Mouse (Mus musculus): ENCODE measurements around the gene Klhdc3. TPM values are rescaled to one million over a fixed set of nuclear protein-coding genes. Genes with fewer than 3 reads are reported as not detected.
A peak's percentile ranks its signal among the peaks of the same experiment; 100 is the strongest.

Gene Klhdc3
- total RNA-seq, 2 experiments from 2014 or later: 195 to 200 TPM

DNA sequence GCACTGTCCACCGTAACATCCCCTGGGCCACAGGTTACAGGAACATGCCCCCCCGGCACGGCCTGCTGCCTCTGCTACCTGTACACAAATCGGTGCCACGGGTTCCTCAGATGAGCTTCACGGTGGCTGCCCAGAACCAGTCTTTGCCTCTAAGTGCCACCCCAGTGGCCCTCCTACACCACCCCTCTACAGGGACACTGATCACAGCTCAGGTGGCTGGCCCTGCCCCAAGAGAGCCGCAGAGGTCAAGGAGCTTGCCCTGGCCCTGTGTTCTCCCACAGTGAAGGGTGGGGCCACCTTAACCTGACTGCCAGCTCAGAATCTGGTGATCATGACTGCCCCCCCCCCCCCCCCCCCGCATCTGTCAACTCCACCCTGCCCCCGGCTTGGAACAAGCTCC, 2.3 kb downstream of the Klhdc3 start, which contains the start of gene Mea1:
Gene Mea1, plus strand, starts transcription at position 378 of the 400 bp plus-strand sequence.
- H3K27ac ChIP-seq: no peak within 1 kb of the TSS
- no peak for TF ChIP-seq CTCF (IDR thresholded peaks at IDR 0.05)
- intact Hi-C loops (cut with DNase I): no loop called here
- DNase-seq (ENCODE audit: extremely low spot score in 1 of 2, low spot score in 2 of 2): no peak
- H3K4me3 ChIP-seq: peak within 1 kb of the TSS; percentile 96

DNA sequence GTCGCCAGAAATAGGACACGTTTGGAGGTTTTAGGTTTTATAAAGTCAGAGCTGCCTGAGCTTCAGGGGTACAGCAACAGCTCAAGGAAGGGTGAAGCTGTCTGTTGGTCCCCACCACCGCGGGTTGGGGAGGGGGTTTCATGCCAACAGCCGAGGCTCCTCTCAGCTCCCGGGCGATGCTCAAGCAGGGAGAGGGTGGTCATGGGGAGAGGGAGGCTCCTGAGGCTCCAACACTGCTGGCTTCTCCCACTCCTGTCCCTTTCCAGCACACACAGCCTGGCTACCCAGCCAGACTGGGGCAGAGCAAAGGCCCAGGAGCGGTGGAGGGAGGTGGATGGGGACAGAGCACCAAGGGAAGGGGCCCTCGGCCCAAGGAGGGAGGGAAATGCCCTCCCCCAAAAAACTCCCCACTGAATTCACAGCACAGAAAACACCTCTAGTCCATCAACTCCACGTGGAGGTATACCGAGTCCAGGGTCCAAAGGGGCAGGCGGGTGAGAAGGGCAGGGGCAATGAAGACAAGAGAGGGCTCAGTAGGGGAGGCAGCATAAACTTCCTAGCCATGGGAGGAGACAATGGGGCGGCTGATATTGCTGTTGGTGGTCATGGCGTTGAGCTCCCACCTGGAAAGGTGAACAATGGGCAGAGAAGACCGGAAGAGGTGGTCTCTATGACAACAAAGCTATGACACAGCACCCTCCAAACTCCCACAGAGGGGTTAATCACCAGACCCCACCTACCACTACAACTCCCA, 6.0 kb downstream of the Klhdc3 start:
- DNase-seq (ENCODE audit: extremely low spot score in 1 of 2, low spot score in 2 of 2): no peak
- no peak for TF ChIP-seq CTCF (IDR thresholded peaks at IDR 0.05)
- peak overlapping the region; percentile 63 for H3K4me3 ChIP-seq
- intact Hi-C loops (cut with DNase I): loop anchor here (2.0 kb wide), 1 partner anchor 24 kb away; the partner anchor contains the start of gene Cul7
- H3K27ac ChIP-seq: peak overlapping the region; percentile 79

DNA sequence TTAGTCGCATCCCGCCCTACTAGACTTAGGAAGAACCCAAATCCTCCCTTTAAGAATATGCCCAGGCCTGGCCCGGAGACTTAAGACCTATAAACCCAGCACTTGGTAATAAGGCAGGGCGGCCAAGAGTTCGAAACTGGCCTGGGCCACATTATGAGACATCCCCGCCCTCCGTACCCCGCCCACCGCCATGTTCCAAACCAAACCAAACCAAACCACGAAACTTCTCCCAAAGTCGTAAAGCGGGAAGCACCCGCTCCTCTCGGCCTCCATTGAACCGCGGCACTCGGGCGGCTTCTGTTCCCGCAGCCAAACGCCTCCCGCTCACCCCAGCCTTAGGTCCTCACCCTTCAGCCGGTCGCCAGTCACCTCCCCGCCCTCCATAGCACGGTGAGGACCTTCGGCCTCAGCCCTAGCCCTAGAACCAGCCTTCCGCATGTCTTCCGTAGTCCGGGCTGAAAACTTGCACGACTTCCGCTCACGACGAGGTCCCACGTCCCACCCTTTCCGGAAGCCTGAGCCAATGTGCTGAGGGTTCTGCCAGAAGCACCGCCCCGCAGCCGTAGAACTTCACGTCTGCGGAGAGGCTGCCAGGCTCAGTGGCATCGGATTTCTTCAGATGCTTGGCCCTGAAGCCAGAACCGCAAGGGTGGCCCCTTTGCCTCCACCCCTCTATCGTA, 6.7 kb downstream of the Klhdc3 start, which contains the start of gene Rrp36:
Gene Rrp36, minus strand, starts transcription at position 503 of the 680 bp plus-strand sequence.
- Histone ChIP-seq H3K4me3 (peak within 1 kb of the TSS; percentile 63), H3K27ac (peak within 1 kb of the TSS; percentile 79)
- no peak for TF ChIP-seq CTCF (IDR thresholded peaks at IDR 0.05)
- intact Hi-C loops (cut with DNase I): loop anchor here (2.0 kb wide), 1 partner anchor 23 kb away; the partner anchor contains the start of gene Cul7
- peak; percentile 85 to 88 for DNase-seq (ENCODE audit: extremely low spot score in 1 of 2, low spot score in 2 of 2)

DNA sequence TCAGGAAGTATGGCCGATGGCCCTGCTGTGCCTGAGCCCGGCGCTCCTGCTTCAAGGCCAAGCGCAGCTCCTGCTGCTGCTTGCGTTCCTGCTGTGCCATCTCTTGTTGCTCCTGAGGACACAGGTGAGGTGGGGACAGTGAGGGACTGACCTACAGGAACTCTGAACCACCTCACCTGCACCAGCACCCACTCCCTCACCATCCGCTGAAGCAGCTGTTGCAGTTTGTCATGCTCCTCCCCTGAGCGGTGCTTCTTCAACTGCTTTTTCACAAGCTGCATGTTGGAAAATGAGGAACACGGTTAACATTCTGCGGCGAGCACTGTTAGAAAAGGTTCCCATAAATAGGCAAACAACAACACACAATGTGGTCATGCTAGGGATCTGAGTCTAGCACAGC, 10.8 kb downstream of the Klhdc3 start:
- no peak for DNase-seq (ENCODE audit: extremely low spot score in 1 of 2, low spot score in 2 of 2)
- Histone ChIP-seq H3K27ac (no peak overlapping the region), H3K4me3 (no peak overlapping the region)
- no peak for TF ChIP-seq CTCF (IDR thresholded peaks at IDR 0.05)
- intact Hi-C loops (cut with DNase I): no loop called here

DNA sequence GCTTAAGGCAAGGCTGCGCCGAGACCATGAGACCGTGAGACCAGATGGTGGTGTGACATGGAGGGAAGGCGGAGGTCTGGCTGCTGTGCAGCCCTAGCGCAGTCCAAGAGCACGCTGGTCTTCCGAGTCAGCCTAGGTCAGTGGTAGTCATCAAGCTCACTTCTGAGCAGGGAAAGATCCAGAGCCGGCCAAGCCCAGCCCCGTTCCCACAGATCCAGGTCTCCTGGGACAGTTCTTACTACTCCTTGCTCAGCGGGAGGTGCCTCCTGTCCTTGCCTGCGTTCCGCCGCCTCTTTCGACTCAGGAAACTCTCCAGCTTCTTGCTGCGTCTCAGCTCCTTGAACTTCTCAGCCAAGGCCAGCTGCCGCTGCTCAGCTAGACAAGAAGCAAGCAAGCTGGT, 13.0 kb downstream of the Klhdc3 start:
- intact Hi-C loops (cut with DNase I): no loop called here
- no peak for DNase-seq (ENCODE audit: extremely low spot score in 1 of 2, low spot score in 2 of 2)
- no peak overlapping the region for H3K4me3 ChIP-seq
- no peak for TF ChIP-seq CTCF (IDR thresholded peaks at IDR 0.05)
- H3K27ac ChIP-seq: no peak overlapping the region

DNA sequence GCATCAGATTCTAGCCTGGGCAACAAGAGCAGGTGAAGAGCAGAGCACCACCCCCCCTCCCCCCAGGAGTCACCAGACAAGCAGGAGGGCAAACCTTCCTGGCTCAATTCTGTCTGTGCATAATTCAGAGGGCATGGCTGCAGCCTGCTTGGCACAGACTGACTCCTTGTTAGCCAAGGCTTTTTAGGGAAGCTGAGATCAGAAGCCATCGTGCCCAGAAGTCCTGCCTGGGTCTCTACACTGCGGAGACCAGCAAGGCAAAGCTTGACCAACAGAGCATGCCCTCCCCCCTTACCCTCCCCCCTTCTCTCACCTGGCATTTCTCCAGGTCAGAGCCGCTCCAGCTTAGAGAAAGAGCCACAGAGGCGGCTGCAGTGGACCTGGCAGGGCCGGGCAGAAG, 18.0 kb downstream of the Klhdc3 start:
- DNase-seq (ENCODE audit: extremely low spot score in 1 of 2, low spot score in 2 of 2): no peak
- intact Hi-C loops (cut with DNase I): no loop called here
- Histone ChIP-seq H3K27ac (no peak overlapping the region), H3K4me3 (no peak overlapping the region)
- TF ChIP-seq CTCF (IDR thresholded peaks at IDR 0.05): no peak

DNA sequence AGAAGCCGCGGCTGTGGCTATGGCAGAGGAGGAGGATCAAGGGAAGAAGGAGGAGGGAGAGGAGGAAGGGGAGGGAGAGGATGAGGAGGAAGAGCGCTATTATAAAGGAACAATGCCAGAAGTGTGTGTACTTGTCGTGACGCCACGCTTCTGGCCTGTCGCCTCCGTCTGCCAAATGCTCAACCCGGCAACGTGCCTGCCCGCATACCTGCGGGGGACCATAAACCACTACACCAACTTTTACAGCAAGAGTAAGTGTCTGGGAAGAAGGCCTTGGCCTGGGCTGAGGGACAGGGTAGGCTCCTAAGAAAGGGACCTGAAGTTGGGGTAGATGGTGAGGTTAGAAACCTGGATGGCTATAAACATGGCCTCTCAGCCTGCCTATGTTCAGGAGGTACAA, 18.7 kb downstream of the Klhdc3 start:
- no peak for TF ChIP-seq CTCF (IDR thresholded peaks at IDR 0.05)
- no peak overlapping the region for H3K4me3 ChIP-seq
- intact Hi-C loops (cut with DNase I): no loop called here
- DNase-seq (ENCODE audit: extremely low spot score in 1 of 2, low spot score in 2 of 2): no peak
- no peak overlapping the region for H3K27ac ChIP-seq

DNA sequence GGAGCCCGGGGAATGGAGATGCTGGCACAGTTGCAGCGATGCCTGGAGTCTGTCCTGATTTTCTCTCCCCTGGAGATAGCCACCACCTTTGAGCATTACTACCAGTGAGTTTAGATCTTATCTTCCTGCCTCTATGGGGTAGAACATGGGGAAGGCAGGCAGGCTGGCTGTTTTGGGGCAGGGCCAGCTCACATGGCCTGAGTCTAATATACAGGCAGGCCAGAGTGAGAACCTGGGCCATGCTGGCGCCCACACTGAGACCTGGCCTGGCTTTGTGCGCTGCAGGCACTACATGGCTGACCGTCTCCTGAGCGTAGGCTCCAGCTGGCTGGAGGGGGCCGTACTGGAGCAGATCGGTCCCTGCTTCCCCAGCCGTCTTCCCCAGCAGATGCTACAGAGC, 19.4 kb downstream of the Klhdc3 start:
- intact Hi-C loops (cut with DNase I): no loop called here

DNA sequence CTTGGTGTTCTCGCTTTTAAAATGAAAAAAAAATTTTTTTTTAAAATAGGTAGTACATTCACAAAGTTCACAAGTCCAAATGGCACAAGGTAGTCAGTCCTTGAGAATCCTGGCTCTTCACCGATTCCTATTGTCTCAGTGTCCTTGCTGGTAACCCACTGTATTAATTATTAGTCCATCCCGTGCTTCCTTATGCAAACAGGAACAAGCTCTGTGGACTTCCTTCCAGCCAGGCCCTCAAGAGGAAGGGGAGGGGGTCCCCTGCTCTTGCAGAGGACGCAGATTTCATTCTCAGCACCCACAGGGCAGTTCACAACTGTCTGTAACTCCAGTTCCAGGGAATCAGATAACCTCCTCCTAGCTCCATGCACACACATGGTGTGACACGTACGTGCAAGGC, 24.7 kb downstream of the Klhdc3 start:
- no peak for TF ChIP-seq CTCF (IDR thresholded peaks at IDR 0.05)
- intact Hi-C loops (cut with DNase I): no loop called here
- no peak overlapping the region for H3K27ac ChIP-seq
- no peak overlapping the region for H3K4me3 ChIP-seq
- DNase-seq (ENCODE audit: extremely low spot score in 1 of 2, low spot score in 2 of 2): no peak

More for the DNA sequence above, 19.4 kb downstream of the Klhdc3 start:
- no peak for TF ChIP-seq CTCF (IDR thresholded peaks at IDR 0.05)
- Histone ChIP-seq H3K27ac (no peak overlapping the region), H3K4me3 (no peak overlapping the region)
- no peak for DNase-seq (ENCODE audit: extremely low spot score in 1 of 2, low spot score in 2 of 2)

DNA sequence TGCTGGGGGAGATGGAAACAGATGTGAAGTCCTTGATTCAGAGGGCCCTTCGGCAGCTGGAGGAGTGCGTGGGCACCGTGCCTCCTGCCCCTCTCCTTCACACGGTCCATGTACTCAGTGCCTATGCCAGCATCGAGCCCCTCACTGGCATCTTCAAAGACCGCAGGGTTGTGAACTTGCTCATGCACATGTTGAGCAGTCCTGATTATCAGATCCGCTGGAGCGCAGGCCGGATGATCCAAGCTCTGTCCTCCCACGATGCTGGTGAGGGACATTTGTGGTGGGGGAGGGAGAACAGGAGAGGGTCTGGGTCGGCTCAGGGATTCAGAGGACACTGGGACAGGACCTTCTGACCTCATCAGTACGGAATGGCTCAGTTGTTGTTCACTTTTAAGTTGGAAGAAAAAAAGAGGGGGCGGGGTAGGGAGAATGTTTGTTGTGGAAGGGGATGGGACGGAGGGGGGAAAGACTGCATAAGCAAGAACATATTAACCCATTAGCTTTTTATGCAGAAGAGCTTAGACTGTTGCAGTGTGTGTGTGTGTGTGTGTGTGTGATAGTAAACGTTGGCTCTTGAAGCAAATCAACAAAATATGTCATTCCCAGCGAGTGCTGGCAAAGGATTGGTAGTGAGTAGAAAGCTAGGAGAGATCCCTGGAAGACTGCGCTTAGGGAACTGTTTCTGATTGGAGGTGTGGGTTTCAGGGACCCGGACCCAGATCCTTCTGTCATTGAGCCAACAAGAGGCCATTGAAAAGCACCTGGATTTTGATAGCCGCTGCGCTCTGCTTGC, 28.8 kb downstream of the Klhdc3 start:
- Histone ChIP-seq H3K4me3 (no peak overlapping the region), H3K27ac (no peak overlapping the region)
- no peak for TF ChIP-seq CTCF (IDR thresholded peaks at IDR 0.05)
- intact Hi-C loops (cut with DNase I): loop anchor here (2.0 kb wide), 1 partner anchor 23 kb away; the partner anchor contains the start of gene Rrp36
- DNase-seq (ENCODE audit: extremely low spot score in 1 of 2, low spot score in 2 of 2): no peak

DNA sequence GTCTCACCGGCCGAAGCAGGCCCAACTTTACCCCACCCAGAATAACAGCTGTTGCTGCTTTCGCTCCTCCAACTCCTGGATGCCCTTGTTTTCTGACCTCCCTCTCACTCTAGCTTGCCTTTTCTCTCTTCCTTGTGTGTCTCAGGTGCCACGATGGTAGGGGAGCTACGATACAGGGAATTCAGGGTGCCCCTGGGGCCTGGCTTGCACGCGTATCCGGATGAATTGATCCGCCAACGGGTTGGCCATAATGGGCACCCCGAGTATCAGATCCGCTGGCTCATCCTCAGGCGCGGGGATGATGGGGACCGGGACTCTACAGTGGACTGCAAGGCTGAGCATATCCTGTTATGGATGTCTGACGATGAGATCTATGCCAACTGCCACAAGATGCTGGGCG, 29.4 kb downstream of the Klhdc3 start:
- TF ChIP-seq CTCF (IDR thresholded peaks at IDR 0.05): no peak
- DNase-seq (ENCODE audit: extremely low spot score in 1 of 2, low spot score in 2 of 2): no peak
- intact Hi-C loops (cut with DNase I): loop anchor here (2.0 kb wide), 1 partner anchor 24 kb away; the partner anchor contains the start of gene Rrp36
- Histone ChIP-seq H3K27ac (no peak overlapping the region), H3K4me3 (peak overlapping the region; percentile 68)
